Mouse (Mus musculus) yolk sac, embryonic 10.5 days (tissue): Measurements from ENCODE around the gene Ugt1a8.
A peak's percentile ranks its signal among the peaks of the same experiment; 100 is the strongest.
"Not testable (repeated sequence)": the region's sequence is repeated elsewhere in the genome, so short reads cannot be mapped to it uniquely, and the experiment has no call there.

Experiments
- DNase-seq: peaks from one replicate; pipeline ENCODE4 v3.0.0-alpha.2; 2017; ENCODE audit warnings: low spot score

The Ugt1a8 gene

DNA sequence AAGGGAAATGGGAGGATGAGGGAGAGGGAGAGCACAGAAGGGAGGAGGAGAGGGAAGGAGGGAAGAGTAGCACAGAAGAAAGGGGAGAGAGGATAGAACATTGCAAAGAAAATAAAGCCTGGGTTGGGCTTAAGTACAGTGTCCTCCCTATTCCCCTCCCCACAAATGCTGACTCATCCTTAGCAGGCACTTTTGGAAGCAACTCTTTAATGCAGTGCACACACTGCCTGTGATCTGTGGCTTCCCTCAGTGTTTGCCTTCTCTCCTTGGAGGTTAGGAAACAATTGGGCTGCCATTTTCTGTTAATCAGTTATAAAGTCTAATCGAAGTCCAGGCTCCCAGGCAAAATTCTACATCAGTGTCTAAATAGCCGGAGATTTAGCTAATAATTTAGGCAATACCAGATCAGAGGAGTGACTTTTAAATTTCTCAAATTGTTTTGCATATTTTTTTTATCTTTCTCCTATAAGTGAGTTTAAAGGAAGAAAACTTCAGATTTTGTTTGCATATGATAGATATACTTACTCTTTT, 21.5 kb downstream of the Ugt1a8 start:
- not testable (repeated sequence) for DNase-seq

DNA sequence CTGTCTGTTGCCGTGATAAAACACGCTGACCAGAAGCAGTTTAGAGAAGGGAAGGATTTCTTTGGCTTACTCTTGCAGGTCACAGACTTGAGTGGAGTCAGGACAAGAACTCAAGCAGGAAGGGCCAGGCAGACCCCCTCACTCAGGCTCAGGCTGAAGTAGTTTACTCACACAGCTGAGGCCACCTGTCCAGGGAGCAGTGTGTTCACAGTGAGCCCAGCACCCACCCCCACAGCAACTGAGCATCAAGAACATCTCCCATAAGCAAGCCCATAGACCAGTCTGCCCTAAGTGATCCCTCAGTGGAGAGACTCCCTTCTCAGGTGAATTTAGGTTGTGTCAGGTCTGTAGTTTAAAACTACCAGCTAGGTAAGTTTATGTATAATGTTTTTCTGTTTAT, 22.0 kb downstream of the Ugt1a8 start:
- not testable (repeated sequence) for DNase-seq

DNA sequence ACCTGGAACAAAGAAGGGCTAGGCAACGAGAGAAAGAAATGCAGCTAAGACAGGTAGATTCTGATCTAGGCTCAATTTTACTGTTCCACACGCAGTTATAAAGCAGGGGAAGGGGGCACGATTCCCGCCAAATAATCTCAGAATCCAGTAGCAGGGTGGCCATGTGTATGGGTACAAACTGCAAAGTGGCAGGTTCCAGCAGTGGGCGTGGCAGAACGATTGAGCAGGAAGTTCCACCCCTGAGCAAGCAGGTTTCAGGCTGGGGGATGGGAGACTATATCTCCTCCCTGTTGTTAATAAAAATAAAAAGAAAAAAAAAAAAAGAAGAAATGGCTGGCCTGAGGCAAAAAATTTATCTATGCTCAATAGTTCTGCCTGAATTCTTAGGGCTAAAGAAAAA, 25.2 kb downstream of the Ugt1a8 start:
- DNase-seq = not testable (repeated sequence)

- DNase-seq = not testable (repeated sequence)
Measured at GRCm38 (mm10) chr1:88120550-88120949, 32.9 kb downstream of the Ugt1a8 start.

DNA sequence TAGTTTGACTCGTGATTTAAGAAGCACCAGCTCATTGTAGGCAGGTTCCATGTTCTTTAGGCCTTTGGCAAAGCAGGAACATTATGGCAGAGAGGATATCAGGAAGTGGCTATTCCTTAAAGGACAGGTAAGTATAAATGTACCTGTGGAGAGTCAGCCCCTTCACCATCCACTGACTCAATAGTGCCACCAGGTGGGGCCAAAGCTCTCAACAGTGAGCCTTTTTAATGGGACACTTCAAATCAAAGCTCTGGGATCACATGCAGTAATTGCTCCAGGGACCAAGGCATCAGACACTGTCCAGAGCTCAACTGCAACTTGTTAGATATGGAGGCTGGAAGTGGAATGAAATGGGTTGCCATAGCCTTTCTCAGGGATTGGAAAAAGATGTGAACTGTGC, 33.9 kb downstream of the Ugt1a8 start:
- DNase-seq = not testable (repeated sequence)

GRCm38 (mm10) chr1:88125827-88126360, 38.3 kb downstream of the Ugt1a8 start:
- DNase-seq = not testable (repeated sequence)

GRCm38 (mm10) chr1:88129091-88129490, 41.5 kb downstream of the Ugt1a8 start:
- DNase-seq = not testable (repeated sequence)

DNA sequence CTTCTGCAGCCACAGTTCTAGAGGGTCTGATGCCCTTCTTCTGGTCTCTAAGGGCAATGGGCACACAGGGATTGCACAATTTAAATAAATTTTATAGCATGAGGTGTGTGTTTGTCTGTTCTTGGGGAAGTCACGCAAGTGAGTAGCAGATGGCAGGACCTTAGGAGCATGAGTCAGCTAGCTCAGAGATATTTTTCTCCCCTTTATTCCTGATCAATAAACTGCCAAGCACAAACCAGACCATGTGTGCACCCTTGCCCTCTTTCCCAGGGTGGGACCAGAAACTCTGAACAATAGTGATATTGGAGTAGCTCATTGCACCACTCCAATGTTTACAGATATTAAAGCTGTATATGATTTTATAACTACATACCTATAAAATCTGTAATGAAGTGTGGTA, 42.6 kb downstream of the Ugt1a8 start:
- DNase-seq = not testable (repeated sequence)

- DNase-seq = no peak
Measured at GRCm38 (mm10) chr1:88133908-88134456, 46.4 kb downstream of the Ugt1a8 start.

DNA sequence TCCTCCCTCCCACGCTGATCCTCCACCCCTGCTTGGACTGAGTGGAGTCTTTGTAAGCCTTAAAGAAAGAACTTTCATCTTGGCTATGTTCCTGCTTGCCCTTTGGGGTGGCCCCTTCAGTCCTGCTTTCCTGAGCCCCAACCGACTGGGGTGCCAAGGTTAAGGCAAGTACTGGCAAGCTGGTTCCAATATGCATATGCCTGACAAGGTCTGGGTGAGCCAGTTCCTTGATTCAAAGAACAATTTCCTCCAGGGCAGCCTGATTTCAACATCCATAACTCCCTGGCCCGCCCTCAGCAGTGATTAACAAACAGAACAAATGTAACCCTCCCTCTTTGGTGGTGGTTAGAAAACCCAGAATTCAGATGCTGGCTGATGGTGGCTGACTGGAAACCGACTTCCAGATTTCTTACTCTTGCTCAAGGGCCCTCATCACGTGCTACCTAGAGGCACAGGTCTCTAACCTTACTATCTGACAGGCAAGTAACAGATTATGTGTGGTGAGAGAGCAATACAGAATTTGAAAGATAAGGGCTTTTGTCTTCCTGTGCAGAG, 46.9 kb downstream of the Ugt1a8 start, which contains the start of gene Ugt1a6a:
Ugt1a6a (plus strand) TSS at position 353 of the 555 bp plus-strand sequence.
- DNase-seq = not testable (repeated sequence)

DNA sequence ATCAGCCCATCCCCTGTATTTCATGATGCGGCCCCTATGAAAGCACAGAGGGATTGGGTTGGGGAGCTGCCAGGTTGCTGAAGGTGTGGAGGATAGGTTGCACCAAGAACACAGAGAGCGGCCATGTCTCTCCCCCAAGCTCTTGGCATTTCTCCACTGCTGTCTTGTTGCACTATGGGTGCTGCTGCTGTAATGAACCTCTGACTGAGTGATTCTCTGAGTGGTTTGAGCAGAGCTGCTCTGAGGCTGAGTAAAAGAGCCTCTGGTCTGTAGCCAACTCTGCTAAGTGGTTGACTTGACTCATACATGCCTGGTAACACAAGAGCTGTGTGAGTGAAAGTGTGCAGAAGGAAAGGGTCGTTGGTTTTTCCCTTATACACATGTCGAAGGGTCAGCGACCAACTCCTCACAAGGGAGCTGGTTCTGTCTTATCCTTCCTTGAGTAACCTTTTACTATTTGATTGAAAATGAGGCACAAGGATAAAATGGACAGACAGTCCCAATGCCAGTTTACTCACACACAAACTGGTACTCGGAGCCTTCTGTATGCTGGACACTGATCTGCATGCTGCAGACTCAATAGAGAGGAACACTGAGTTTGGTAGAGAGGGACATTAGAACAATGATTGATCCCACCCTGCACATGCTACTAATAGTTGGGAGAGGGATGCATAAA, 47.8 kb downstream of the Ugt1a8 start:
- DNase-seq = not testable (repeated sequence)

DNA sequence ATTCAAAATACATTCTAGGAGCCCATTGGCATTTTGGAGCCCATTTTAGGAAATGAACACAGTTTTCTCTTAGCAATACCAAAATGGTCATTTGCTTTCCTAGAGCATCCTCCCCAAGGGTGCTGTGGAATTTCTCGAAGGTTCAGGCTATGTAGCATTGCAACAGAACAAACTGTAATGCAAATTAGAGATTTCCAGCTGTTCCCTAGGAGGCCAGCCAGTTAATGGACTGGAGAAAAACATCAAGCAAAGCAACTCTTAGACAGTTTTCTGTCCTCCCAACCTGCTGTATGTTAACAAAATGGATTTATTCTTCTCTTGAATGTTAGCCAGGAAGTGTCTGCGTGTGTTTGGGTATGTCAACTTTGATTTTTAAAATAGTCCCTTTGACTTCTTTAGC, 49.0 kb downstream of the Ugt1a8 start:
- DNase-seq = no peak

- DNase-seq = peak; percentile 56
Measured at GRCm38 (mm10) chr1:88137264-88137663, 49.7 kb downstream of the Ugt1a8 start.

- DNase-seq = no peak
Measured at GRCm38 (mm10) chr1:88138145-88138544, 50.5 kb downstream of the Ugt1a8 start.

DNA sequence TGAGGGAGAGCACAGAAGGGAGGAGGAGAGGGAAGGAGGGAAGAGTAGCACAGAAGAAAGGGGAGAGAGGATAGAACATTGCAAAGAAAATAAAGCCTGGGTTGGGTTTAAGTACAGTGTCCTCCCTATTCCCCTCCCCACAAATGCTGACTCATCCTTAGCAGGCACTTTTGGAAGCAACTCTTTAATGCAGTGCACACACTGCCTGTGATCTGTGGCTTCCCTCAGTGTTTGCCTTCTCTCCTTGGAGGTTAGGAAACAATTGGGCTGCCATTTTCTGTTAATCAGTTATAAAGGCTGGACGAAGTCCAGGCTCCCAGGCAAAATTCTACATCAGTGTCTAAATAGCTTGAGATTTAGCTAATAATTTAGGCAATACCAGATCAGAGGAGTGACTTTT, 52.9 kb downstream of the Ugt1a8 start:
- peak; percentile 47 for DNase-seq

DNA sequence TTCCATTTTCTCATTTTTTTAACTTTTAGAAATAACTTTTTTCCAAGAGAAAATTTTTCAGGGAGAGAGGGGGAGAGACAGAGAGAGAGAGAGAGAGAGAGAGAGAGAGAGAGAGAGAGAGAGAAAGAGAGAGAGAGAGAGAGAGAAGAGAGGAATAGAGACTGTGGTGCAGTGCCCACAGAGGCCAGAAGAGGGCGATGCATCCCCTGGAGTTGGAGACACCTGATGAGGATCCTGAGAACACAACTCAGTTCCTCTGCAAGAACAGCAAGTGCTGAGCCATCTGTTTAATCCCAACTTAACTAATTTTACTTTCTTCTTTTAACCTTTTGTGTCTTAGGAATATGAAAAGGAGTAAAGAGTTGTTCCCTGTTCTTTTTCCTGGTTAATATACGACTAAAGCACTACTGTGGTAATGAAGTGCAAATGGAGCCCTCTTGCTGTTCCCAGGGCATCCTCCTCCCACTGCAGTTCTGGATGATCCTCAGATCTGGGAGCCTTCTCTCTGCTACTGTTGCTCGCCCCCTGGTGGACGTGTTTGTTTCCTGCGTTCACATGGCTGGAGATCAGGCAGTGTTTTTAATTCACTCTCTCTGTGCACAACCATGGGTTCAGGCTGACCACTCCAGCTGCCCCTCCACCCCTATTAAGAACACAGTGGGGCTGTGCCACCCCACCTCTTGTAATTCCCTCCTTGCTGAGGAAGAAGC, 56.5 kb downstream of the Ugt1a8 start:
- DNase-seq = not testable (repeated sequence)

DNA sequence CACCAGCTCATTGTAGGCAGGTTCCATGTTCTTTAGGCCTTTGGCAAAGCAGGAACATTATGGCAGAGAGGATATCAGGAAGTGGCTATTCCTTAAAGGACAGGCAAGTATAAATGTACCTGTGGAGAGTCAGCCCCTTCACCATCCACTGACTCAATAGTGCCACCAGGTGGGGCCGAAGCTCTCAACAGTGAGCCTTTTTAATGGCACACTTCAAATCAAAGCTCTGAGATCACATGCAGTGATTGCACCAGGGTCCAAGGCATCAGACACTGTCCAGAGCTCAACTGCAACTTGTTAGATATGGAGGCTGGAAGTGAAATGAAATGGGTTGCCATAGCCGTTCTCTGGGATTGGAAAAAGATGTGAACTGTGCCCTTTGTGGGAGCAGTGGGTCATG, 57.7 kb downstream of the Ugt1a8 start:
- DNase-seq = not testable (repeated sequence)

DNA sequence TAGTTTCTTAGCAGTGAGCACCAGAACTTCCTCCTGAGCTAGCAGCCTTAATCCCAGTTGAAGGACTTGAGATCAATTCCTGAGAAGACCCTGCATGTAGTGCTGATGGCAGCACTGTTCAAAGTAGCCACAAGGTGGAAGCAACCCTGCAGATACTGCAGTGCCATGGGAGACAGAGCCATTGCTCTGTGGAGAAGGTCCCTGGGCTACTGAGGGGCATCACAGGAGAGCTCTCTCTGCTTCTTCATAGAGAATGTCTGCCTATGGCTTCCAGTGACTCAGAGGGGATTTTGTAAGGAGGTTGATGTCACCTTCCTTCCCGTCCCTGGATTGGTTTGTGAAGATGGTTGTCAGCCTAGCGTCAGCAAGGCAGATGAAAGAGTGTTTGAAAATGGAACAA, 62.5 kb downstream of the Ugt1a8 start:
- not testable (repeated sequence) for DNase-seq

- no peak for DNase-seq
Measured at GRCm38 (mm10) chr1:88158430-88158829, 70.8 kb downstream of the Ugt1a8 start.

GRCm38 (mm10) chr1:88165711-88166110, 78.1 kb downstream of the Ugt1a8 start, which contains the start of gene Ugt1a5:
Ugt1a5 (plus strand) TSS chr1:88166012.
- no peak for DNase-seq

DNA sequence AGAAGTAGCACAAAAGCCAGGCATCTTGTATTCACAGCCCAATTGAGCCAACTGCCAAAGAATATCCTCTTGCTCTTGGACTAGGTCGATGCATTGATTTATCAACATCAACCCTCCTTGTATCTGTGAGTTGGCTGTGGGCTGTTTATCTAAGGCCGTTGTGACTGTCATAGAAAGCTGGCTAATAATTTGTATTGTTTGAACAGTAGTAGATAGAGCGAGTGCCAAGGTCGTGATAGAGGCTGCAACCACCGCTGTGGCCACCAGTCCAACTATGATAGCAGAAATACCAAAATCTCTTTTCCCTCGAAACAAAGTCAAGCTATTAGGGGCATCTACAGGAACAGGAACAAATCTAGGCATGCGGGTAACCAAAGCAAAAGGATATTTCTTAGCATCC, 84.6 kb downstream of the Ugt1a8 start:
- not testable (repeated sequence) for DNase-seq

- no peak for DNase-seq
Measured at GRCm38 (mm10) chr1:88179657-88180056, 92.0 kb downstream of the Ugt1a8 start.
